Mouse (Mus musculus): ENCODE measurements around the gene Mpzl2.
"Not testable (repeated sequence)": the region's sequence is repeated elsewhere in the genome, so short reads cannot be mapped to it uniquely, and the experiment has no call there.

The Mpzl2 gene

DNA sequence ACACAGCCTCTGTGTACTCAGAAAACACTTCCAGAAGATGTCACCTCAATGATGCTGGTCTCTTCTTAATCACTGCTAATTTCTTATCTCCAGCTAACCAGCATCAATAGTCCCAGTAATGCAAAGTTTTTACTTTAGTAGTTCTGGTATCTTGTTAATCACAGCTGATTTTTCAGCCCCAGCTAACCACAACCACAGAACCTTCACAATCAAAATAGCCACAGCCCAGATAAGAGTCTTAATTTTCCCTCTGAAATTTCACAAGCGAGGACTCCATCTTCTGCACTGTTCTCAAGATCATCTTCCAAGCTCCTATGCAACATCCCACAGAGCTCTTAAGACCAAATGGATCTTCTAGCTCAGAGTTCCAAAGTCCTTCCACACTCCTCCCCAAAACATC, 1.8 kb upstream of the Mpzl2 start:
- DNase-seq = not testable (repeated sequence)

GRCm38 (mm10) chr9:45040066-45040845, 657 bp downstream of the Mpzl2 start:
- DNase-seq = no peak

- DNase-seq = no peak
Measured at GRCm38 (mm10) chr9:45041131-45041838, 1.7 kb downstream of the Mpzl2 start.

DNA sequence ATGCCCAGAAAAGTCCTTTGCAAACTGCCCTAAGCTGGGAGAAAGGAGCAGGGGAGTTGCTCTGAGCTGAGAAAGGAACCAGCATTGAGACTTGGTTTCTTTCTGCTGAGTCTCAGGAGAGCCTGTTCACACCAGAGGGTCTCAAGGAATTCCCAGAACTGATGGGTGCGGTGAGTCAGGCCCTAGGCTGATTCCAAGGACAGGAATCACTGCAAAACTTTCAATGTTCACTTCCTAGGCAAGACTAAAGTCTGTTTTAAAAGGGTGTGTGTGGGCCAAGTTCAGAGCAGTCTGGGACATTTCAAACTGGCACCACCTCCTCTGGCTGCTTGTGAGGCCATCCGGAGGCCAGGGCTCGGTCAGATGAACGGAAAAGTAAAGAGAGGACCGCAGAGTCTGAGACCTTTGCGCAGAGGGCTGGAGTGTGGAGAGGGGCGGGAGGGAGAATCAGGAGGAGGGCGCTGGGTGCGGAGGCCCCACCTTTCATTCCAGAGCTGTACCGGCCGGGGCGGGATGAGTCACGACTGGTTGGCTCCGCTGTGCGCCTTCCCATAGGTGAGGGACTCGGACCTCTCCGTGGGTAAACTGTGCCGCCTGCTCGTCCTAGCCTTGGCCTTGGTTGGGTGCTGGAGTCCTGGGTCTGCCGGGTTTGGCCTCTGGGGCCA, 2.6 kb downstream of the Mpzl2 start:
- no peak for DNase-seq

DNA sequence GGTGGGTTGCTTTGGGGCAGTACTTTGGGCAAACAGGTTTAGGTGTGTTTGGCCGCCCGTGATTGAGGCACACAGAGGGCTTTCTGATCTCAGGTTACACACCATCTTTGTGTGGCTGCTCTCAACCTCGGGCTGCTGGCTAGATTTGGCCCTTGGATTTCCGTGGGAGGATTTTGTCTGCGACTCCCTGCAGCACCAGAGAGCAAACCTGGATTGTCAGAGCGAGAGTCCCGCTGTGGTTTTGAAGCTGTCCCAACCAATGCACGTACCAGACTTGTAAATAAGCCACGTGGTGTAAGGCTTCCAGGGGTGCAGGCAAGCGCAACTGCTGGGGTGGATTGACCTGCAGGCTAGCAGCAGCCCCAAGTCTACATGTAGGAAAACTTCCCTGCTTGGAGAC, 3.3 kb downstream of the Mpzl2 start:
- no peak for DNase-seq

- no peak for DNase-seq
Measured at GRCm38 (mm10) chr9:45046973-45047372, 7.4 kb downstream of the Mpzl2 start.

GRCm38 (mm10) chr9:45048511-45048910, 8.9 kb downstream of the Mpzl2 start:
- DNase-seq = peak; percentile 46

- no peak for DNase-seq
Measured at GRCm38 (mm10) chr9:45049731-45050130, 10.1 kb downstream of the Mpzl2 start.

GRCm38 (mm10) chr9:45050301-45050700, 10.7 kb downstream of the Mpzl2 start:
- DNase-seq = no peak

- peak; percentile 89 for DNase-seq
Measured at GRCm38 (mm10) chr9:45055082-45055713, 15.6 kb downstream of the Mpzl2 start, which contains the start of gene Mpzl3. Gene Mpzl3 (plus strand): TSS chr9:45055186.

DNA sequence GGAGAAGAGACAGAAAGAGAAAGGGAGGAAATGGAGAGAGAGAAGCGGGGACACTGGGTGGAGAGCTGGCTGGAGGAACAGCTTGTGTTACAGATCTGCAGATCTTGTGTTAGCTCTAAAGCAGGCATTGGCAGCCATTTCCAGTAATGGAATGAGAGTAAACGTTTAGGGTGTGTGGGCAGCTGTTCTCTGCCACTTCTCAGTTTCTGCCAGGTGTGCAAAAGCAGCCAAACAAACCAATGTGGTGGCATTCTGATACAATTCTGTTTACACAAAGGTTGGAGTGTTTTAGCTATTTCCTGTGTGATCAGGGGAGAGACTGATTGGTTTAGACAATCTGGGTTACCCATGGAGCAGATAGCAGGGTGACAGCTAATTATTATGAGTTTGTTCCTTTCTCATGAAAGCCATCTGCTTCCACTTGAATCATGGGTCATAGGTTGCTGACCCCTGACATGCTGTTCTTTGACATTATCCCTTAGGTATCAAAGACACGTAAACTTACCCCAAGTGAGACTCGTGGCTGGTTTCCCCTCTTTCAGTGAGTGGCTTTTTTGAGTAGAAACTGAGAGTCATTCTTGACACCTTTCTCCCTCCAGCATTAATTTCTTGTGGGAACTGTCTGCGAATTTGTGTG, 18.8 kb downstream of the Mpzl2 start:
- DNase-seq = peak; percentile 47

DNA sequence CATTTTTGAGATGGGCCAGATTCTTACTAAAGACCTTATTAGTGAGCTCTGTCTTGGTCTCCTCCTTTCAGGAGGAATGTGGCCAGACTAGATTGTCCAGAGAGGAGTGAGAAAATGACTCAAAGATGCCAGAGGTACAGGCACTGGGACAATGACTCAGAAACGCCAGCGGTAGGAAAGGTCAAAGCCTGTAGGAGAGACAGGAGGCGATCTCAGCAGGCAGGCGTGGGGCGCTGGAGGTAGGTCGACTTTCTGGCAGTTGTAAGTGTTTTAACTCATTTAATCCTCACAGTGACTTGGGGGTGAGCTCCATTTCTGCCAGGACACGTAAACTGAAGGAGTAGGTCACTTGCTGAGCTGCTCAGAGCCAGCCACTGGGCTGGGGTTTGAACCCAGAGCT, 20.6 kb downstream of the Mpzl2 start:
- no peak for DNase-seq

GRCm38 (mm10) chr9:45062677-45063076, 23.1 kb downstream of the Mpzl2 start:
- no peak for DNase-seq

GRCm38 (mm10) chr9:45064421-45064820, 24.8 kb downstream of the Mpzl2 start:
- no peak for DNase-seq

DNA sequence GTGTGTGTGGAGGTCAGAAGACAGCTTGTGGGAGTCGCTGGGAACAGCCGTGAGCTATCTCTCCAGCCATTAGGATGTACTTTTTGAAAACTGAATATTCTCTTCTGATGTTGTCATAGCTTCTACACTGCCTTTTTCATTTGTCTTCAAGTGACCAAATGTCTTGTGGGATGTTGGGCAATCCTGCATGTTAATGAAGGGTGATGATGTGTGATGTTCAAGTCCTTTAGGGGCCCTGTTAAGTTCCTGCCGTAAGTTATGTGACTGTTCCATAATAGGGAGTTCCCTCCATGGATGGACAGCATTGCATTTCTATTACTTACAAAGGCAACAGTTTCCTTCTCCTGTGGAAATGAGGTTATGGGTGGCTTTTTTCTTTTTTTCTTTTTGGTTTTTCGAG, 27.1 kb downstream of the Mpzl2 start:
- DNase-seq = no peak

DNA sequence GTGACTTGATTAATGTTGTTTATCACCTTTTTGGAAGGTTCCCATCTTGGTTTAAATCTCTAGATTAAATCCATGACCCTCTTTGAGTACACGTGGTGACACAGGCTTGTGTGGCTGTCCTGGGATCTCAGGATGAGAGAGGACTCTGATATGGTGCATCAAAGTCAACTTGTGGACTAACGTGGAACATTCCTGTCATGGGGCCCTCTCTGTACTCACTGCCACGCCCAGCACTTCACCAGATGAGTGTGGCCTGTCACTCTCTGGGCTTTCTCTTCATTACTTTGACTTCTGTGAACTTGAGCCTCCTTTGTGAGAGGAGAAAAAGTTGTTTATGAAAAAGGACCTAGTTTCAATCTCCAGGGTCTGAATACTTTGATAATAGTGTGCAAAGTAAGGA, 32.2 kb downstream of the Mpzl2 start:
- no peak for DNase-seq

DNA sequence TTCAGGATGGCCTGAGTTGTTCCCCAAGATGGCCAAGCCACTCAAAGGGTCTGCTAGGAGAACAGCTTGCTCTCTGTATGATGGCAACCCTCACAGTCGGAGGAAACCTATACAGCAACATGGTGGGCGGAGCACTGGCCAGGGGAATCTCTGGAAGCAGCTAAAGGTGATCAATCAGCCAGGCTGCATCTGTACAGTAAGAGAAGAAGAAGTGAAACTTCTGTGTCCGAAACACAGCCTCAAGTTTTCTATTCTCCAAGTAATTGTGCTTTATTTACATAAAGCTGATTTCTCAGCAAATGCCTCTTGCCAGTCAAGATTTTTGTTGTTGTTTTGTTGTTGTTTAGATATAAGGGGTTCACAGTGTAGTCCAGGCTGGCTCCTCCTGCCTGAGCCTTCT, 38.3 kb downstream of the Mpzl2 start:
- DNase-seq = no peak

- DNase-seq = peak; percentile 58
Measured at GRCm38 (mm10) chr9:45079011-45079410, 39.4 kb downstream of the Mpzl2 start, which contains the start of gene Jaml. Gene Jaml (plus strand): TSS chr9:45079183.

- no peak for DNase-seq
Measured at GRCm38 (mm10) chr9:45083132-45083531, 43.5 kb downstream of the Mpzl2 start.

DNA sequence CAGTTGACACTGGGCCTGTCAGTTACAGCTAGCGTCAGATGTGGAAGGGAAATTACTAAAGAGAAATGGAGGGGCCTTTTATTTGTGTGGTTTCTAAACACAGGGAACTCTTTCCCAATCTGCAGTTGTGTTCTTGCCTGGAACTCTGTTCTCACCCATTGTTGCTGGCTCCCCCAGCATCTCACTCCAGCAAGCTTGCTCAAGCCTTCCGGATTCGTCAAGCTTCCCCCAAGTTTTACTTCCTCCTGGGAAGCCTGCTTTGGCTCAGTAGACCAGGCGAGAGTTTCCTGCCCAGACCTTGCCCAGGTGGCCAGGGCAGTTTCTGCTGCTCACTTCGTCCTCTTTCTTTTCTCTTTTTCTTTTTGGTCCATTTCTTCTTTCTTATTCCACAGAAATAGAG, 45.0 kb downstream of the Mpzl2 start:
- no peak for DNase-seq

GRCm38 (mm10) chr9:45085741-45086690, 46.4 kb downstream of the Mpzl2 start:
- DNase-seq = no peak

DNA sequence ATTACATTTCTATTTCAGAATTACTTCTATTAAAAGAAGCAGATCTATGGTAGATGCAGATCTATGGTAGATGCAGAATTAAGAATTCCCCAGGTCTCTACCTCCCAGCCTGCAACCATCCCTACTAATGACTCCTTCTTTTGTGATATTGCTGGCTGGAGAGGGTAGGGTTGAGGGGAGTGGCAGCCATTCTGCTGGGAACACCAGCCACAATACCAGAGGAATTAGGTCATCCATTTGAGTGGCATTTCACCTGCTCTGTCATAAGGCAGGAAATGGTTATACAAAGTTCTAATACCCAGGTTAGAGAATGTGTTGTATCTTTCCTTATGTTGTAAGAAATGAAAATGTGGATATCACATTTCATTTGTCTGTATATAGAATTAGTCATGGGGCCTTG, 48.4 kb downstream of the Mpzl2 start:
- DNase-seq = no peak
